Mouse (Mus musculus) neural tube, embryonic 11.5 days (tissue): ENCODE measurements around the gene Prdm4. TPM values are rescaled to one million over a fixed set of nuclear protein-coding genes. Genes with fewer than 3 reads are reported as not detected.

Experiments
- ATAC-seq: fragments of 200-750 bp; cut with Nextera tagmentation; 2 replicates; pipeline ENCODE4 v1.8.0; 2017; ENCODE audit warnings: moderate number of reproducible peaks, mild to moderate bottlenecking, moderate TSS enrichment, moderate library complexity; ENCODE audit not compliant: insufficient read depth, low FRiP score, low TSS enrichment
- DNase-seq: peaks from one replicate; pipeline ENCODE4 v3.0.0-alpha.2; 2015; ENCODE audit warnings: low spot score
- H3K27ac ChIP-seq: fragments of 300-500 bp; sonication (generic); 2 replicates; pipeline ENCODE4 v1.5.1; 2014; ENCODE audit warnings: low read depth, mild to moderate bottlenecking, low read length
- H3K27me3 ChIP-seq: fragments of 300-500 bp; sonication (generic); 2 replicates; pipeline ENCODE4 v1.6.1; 2014; ENCODE audit warnings: mild to moderate bottlenecking, low read length, mixed read lengths; ENCODE audit not compliant: control insufficient read depth, insufficient read depth
- H3K36me3 ChIP-seq: fragments of 300-500 bp; sonication (generic); 2 replicates; pipeline ENCODE4 v1.6.1; 2014; ENCODE audit warnings: mild to moderate bottlenecking, low read length, moderate library complexity, mixed read lengths; ENCODE audit not compliant: control insufficient read depth, insufficient read depth
- H3K4me1 ChIP-seq: fragments of 300-500 bp; sonication (generic); 2 replicates; pipeline ENCODE4 v1.6.1; 2014; ENCODE audit warnings: low read length, mixed read lengths; ENCODE audit not compliant: control insufficient read depth, insufficient read depth
- H3K4me2 ChIP-seq: fragments of 300-500 bp; sonication (generic); 2 replicates; pipeline ENCODE4 v1.6.1; 2014; ENCODE audit warnings: low read depth, mild to moderate bottlenecking, moderate library complexity
- H3K4me3 ChIP-seq: fragments of 300-500 bp; sonication (generic); 2 replicates; pipeline ENCODE4 v1.5.1; 2014; ENCODE audit warnings: low read depth, low read length
- H3K9ac ChIP-seq: fragments of 300-500 bp; sonication (generic); 2 replicates; pipeline ENCODE4 v1.6.1; 2014; ENCODE audit warnings: mild to moderate bottlenecking, low read length
- H3K9me3 ChIP-seq: fragments of 300-500 bp; sonication (generic); 2 replicates; pipeline ENCODE4 v1.6.1; 2016; ENCODE audit warnings: low read length; ENCODE audit not compliant: control insufficient read depth
- WGBS: fragments of 180-500 bp; shearing (Covaris S2); extraction: QIAGEN DNeasy Blood & Tissue Kit; methylation state at CpG from one replicate; pipeline ENCODE4 v1.1.7; 2014; 5-methylcytosine and 5-hydroxymethylcytosine counted together
- polyA plus RNA-seq: library from polyadenylated mRNA; unstranded; fragments of >200 nt; fragmentation: Nextera tagmentation; extraction: Ambion mirVana; gene quantifications from 2 replicates; pipeline ENCODE4 v1.2.1, GENCODE M21; 2014

The Prdm4 gene
- polyA plus RNA-seq, result 40.7 and 45.1 TPM in 2 replicates

DNA sequence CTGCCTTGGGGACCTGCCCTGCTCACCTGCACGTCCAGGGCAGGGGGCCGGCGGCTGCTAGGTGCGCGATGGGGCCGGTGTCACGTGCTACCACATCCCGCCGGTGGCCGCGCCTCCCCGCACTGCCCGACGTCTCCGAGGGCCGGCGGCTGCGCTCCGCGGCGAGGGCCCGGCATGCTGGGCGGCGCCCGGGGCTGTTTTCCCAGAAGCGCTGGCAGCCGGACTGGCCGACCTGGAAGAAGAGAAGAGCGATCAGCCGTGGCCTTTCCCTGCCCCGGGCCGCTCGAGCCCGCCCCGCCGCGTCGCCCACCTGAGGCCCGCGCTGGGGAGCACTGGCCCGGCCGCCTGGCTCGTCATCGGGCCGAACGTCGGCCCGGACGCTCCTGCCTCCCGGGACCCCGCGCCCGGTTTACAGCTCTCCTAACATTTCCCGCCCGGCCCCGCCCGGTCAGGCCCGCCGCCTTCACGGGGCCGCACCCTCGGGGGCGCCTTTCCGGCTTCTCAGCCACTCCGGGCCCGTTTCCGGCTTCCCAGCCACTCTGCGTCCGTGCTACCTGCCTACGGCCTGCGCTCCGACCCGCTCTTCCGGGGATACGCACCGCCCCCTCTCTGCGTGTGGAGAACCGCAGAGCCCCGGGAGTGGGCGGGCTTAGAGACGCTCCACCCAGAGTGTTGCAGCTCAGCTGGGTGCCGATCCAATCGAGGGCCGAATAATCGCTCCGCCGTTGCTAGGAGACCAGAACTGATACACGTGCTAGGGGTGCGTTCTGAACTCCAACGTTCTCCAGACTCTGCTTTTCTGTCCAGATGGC is at the start of gene Prdm4:
Prdm4 (minus strand) TSS at position 645 of the 812 bp plus-strand sequence.
- Histone ChIP-seq H3K4me3 (peak within 1 kb of the TSS; percentile 97), H3K27me3 (no peaks in the 10 kb centered on the region), H3K9me3 (no peaks in the 10 kb centered on the region), H3K4me1 (peaks cover 8% of the 10 kb centered on the region; the same call in 1 of the 2 replicates), H3K4me2 (peak within 1 kb of the TSS; percentile 77), H3K9ac (peak within 1 kb of the TSS; percentile 87), H3K27ac (peak within 1 kb of the TSS; percentile 65), H3K36me3 (peaks cover 6% of the 10 kb centered on the region)
- WGBS, result under 1% methylated on average over 72 of the region's 90 CpGs
- DNase-seq, result peak; percentile 99
- ATAC-seq, result peak; percentile 98

- no peak overlapping the region for H3K27ac ChIP-seq
- no peak overlapping the region for H3K4me2 ChIP-seq
- DNase-seq (no peak), ATAC-seq (no peak)
- H3K27me3 ChIP-seq, result no peaks in the 10 kb centered on the region
- H3K9ac ChIP-seq, result no peak overlapping the region
- no peaks in the 10 kb centered on the region for H3K9me3 ChIP-seq
- H3K36me3 ChIP-seq, result no peaks in the 10 kb centered on the region
- H3K4me1 ChIP-seq, result no peaks in the 10 kb centered on the region
- no peak overlapping the region for H3K4me3 ChIP-seq
- 60% methylated on average over 2 of the region's 2 CpGs for WGBS
Observed at GRCm38 (mm10) chr10:85966476-85966875, 49.5 kb upstream of the Prdm4 start.

GRCm38 (mm10) chr10:85964316-85964715 is 47.4 kb upstream of the Prdm4 start:
- no peak for ATAC-seq
- H3K27me3 ChIP-seq, result no peaks in the 10 kb centered on the region
- H3K27ac ChIP-seq, result no peak overlapping the region
- no peaks in the 10 kb centered on the region for H3K9me3 ChIP-seq
- H3K4me3 ChIP-seq, result no peak overlapping the region
- H3K4me1 ChIP-seq, result no peaks in the 10 kb centered on the region
- no peak overlapping the region for H3K9ac ChIP-seq
- no peaks in the 10 kb centered on the region for H3K36me3 ChIP-seq
- no peak for DNase-seq
- H3K4me2 ChIP-seq, result no peak overlapping the region
- WGBS, result 87% methylated on average over 7 of the region's 7 CpGs

- 73% methylated on average over 9 of the region's 9 CpGs for WGBS
- no peak for DNase-seq
- no peak overlapping the region for H3K4me3 ChIP-seq
Observed at GRCm38 (mm10) chr10:85962897-85963296, 46.0 kb upstream of the Prdm4 start.

GRCm38 (mm10) chr10:85957464-85957950 is 40.6 kb upstream of the Prdm4 start, which contains the start of gene Rtcb:
Gene Rtcb (minus strand): TSS chr10:85957823.
- peak; percentile 97 for DNase-seq
- peaks cover 4% of the 10 kb centered on the region; the same call in 1 of the 2 replicates for H3K36me3 ChIP-seq
- under 1% methylated on average over 38 of the region's 38 CpGs for WGBS

More at GRCm38 (mm10) chr10:85962897-85963296, 46.0 kb upstream of the Prdm4 start:
- Histone ChIP-seq H3K27ac (no peak overlapping the region), H3K27me3 (no peaks in the 10 kb centered on the region), H3K4me2 (no peak overlapping the region), H3K36me3 (no peaks in the 10 kb centered on the region), H3K9me3 (no peaks in the 10 kb centered on the region), H3K9ac (no peak overlapping the region), H3K4me1 (no peaks in the 10 kb centered on the region)
- no peak for ATAC-seq

GRCm38 (mm10) chr10:85956871-85957419 is 40.0 kb upstream of the Prdm4 start:
- H3K4me2 ChIP-seq, result peak overlapping the region; percentile 80
- H3K36me3 ChIP-seq, result peaks cover 4% of the 10 kb centered on the region; the same call in 1 of the 2 replicates
- no peaks in the 10 kb centered on the region for H3K4me1 ChIP-seq
- H3K4me3 ChIP-seq, result peak overlapping the region; percentile 88
- ATAC-seq (no peak), DNase-seq (no peak)
- peak overlapping the region; percentile 85 for H3K9ac ChIP-seq
- WGBS, result 7% methylated on average over 20 of the region's 20 CpGs
- peak overlapping the region; percentile 51; the same call in 1 of the 2 replicates for H3K27ac ChIP-seq
- no peaks in the 10 kb centered on the region for H3K27me3 ChIP-seq
- no peaks in the 10 kb centered on the region for H3K9me3 ChIP-seq

More at GRCm38 (mm10) chr10:85957464-85957950, 40.6 kb upstream of the Prdm4 start, which contains the start of gene Rtcb:
- Histone ChIP-seq H3K4me2 (peak within 1 kb of the TSS; percentile 80), H3K27me3 (no peaks in the 10 kb centered on the region), H3K27ac (peak within 1 kb of the TSS; percentile 51; the same call in 1 of the 2 replicates), H3K4me3 (peak within 1 kb of the TSS; percentile 88), H3K9ac (peak within 1 kb of the TSS; percentile 85), H3K4me1 (no peaks in the 10 kb centered on the region), H3K9me3 (no peaks in the 10 kb centered on the region)
- peak; percentile 88 for ATAC-seq

DNA sequence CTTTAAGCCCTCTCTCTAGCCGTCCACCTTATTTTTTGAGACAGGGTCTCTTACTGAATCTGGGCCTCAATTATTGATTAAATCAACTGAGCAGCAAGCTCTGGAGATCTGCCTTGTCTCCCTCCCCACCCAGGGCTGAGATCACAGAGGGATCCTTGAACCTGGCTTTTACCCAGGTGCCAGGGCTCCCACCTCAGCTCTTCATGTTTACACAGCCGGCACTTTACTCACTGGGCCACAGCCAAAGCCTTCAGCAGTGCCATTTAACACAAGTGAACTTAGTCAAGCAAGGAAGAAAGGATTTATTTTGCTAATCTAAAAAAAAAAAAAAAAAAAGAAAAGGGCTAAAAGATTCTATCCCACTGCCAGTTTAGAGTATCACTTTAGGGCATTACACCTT is 37.5 kb upstream of the Prdm4 start:
- H3K36me3 ChIP-seq, result peaks cover 9% of the 10 kb centered on the region; the same call in 1 of the 2 replicates
- H3K4me2 ChIP-seq, result no peak overlapping the region
- no peaks in the 10 kb centered on the region for H3K4me1 ChIP-seq
- no peak overlapping the region for H3K9ac ChIP-seq
- no peaks in the 10 kb centered on the region for H3K9me3 ChIP-seq
- H3K4me3 ChIP-seq, result no peak overlapping the region
- no peaks in the 10 kb centered on the region for H3K27me3 ChIP-seq
- no peak for DNase-seq
- no peak overlapping the region for H3K27ac ChIP-seq
- no peak for ATAC-seq
- WGBS, result 90% methylated on average over 2 of the region's 2 CpGs

- no peak overlapping the region for H3K4me2 ChIP-seq
- 83% methylated on average over 3 of the region's 3 CpGs for WGBS
- no peak overlapping the region for H3K27ac ChIP-seq
- ATAC-seq (no peak), DNase-seq (no peak)
- no peak overlapping the region for H3K4me3 ChIP-seq
- no peaks in the 10 kb centered on the region for H3K4me1 ChIP-seq
- no peaks in the 10 kb centered on the region for H3K27me3 ChIP-seq
- no peak overlapping the region for H3K9ac ChIP-seq
- no peaks in the 10 kb centered on the region for H3K9me3 ChIP-seq
- H3K36me3 ChIP-seq, result peaks cover 10% of the 10 kb centered on the region; the same call in 1 of the 2 replicates
Observed at GRCm38 (mm10) chr10:85953401-85953800, 36.5 kb upstream of the Prdm4 start.
